Mouse (Mus musculus) CH12.LX (cell line): Measurements from ENCODE around the gene Ntrk3. TPM values are rescaled to one million over a fixed set of nuclear protein-coding genes. Genes with fewer than 3 reads are reported as not detected.

Experiments
- DNase-seq: peaks from one replicate; pipeline ENCODE4 v3.0.0-alpha.2; 2013; ENCODE audit errors: extremely low read depth
- H3K27ac ChIP-seq: 2 replicates; pipeline ENCODE4 v1.5.1; 2012; ENCODE audit warnings: low read depth, mild to moderate bottlenecking, control low read depth, moderate library complexity; ENCODE audit not compliant: insufficient read depth
- H3K27me3 ChIP-seq: replicated peaks from 2 replicates; pipeline ENCODE3; 2012; ENCODE audit warnings: inconsistent platforms
- H3K36me3 ChIP-seq, 2 experiments: replicated peaks in 1 of 2; 2 replicates each; pipeline versions ENCODE3 to v1.6.1; 2012; ENCODE audit warnings: inconsistent platforms in 1 of 2, low read length in 1 of 2, mild to moderate bottlenecking in 1 of 2, mixed read lengths in 1 of 2, moderate library complexity in 1 of 2; ENCODE audit not compliant: control insufficient read depth in 1 of 2, insufficient read depth in 1 of 2
- H3K4me1 ChIP-seq, 2 experiments: 2 replicates each; pipeline ENCODE4 v1.6.1; 2012; ENCODE audit warnings: inconsistent platforms in 1 of 2, moderate library complexity in 1 of 2; ENCODE audit not compliant: insufficient read depth in 2 of 2, control insufficient read depth in 1 of 2
- H3K4me2 ChIP-seq: 2 replicates; pipeline ENCODE4 v1.6.1; 2012; ENCODE audit warnings: low read depth, mild to moderate bottlenecking, control low read depth; ENCODE audit not compliant: poor library complexity, insufficient read depth, severe bottlenecking
- H3K4me3 ChIP-seq, 3 experiments: fragments of 150-350 bp in 1 of 3; sonication (generic) in 1 of 3; replicated peaks in 1 of 3; 2 replicates each; pipeline versions ENCODE3 to v1.5.1; 2011 to 2012; ENCODE audit warnings: low read depth in 2 of 3, low read length in 2 of 3, mild to moderate bottlenecking in 2 of 3, moderate library complexity in 2 of 3, control low read depth in 1 of 3, improper control_type of control experiment in 1 of 3, inconsistent platforms in 1 of 3, mixed read lengths in 1 of 3; ENCODE audit not compliant: poor library complexity in 1 of 3
- H3K79me2 ChIP-seq: replicated peaks from 2 replicates; pipeline ENCODE4 v1.6.1; 2012; ENCODE audit warnings: mild to moderate bottlenecking, moderate library complexity; ENCODE audit not compliant: control insufficient read depth, poor library complexity, insufficient read depth, severe bottlenecking; ENCODE audit errors: extremely low read depth
- H3K9ac ChIP-seq: 2 replicates; pipeline ENCODE4 v1.6.1; 2012; ENCODE audit warnings: low read depth, mild to moderate bottlenecking, control low read depth, moderate library complexity; ENCODE audit not compliant: insufficient read depth
- H3K9me3 ChIP-seq: replicated peaks from 2 replicates; pipeline ENCODE3; 2012; ENCODE audit warnings: low read length, inconsistent platforms, mixed read lengths
- BHLHE40 ChIP-seq: IDR thresholded peaks from 2 replicates; pipeline ENCODE4 v1.6.1; 2011; ENCODE audit warnings: mild to moderate bottlenecking, low read depth, low read length, improper control_type of control experiment
- CHD2 ChIP-seq: IDR thresholded peaks from 2 replicates; pipeline ENCODE4 v1.6.1; 2011; ENCODE audit warnings: low read length, improper control_type of control experiment
- ELF1 ChIP-seq: IDR thresholded peaks from 2 replicates; pipeline ENCODE4 v1.6.1; 2014; ENCODE audit warnings: low read depth, mild to moderate bottlenecking, inconsistent platforms, low read length, improper control_type of control experiment
- EP300 ChIP-seq: IDR thresholded peaks from 2 replicates; pipeline ENCODE4 v1.6.1; 2011; ENCODE audit warnings: low read length, improper control_type of control experiment
- ETS1 ChIP-seq: conservative IDR thresholded peaks from 2 replicates; pipeline ENCODE4 v1.6.1; 2012; ENCODE audit warnings: low read depth, mild to moderate bottlenecking, inconsistent platforms, low read length, improper control_type of control experiment, moderate library complexity
- KAT2A ChIP-seq: IDR thresholded peaks from 2 replicates; pipeline ENCODE4 v1.6.1; 2012; ENCODE audit warnings: low read length, improper control_type of control experiment, inconsistent platforms; ENCODE audit not compliant: insufficient replicate concordance
- MAFK ChIP-seq: IDR thresholded peaks from 2 replicates; pipeline ENCODE4 v1.6.1; 2011; ENCODE audit warnings: low read length, improper control_type of control experiment; ENCODE audit not compliant: insufficient replicate concordance
- MAX ChIP-seq: IDR thresholded peaks from 2 replicates; pipeline ENCODE4 v1.6.1; 2011; ENCODE audit warnings: low read length, improper control_type of control experiment
- POLR2A ChIP-seq: IDR thresholded peaks from 2 replicates; pipeline ENCODE4 v1.6.1; 2011; ENCODE audit warnings: low read depth, mild to moderate bottlenecking, improper control_type of control experiment, low read length
- POLR2AphosphoS2 ChIP-seq: IDR thresholded peaks from 2 replicates; pipeline ENCODE4 v1.6.1; 2011; ENCODE audit warnings: low read depth, low read length, improper control_type of control experiment
- RAD21 ChIP-seq: IDR thresholded peaks from 2 replicates; pipeline ENCODE4 v1.6.1; 2011; ENCODE audit warnings: low read depth, mild to moderate bottlenecking, low read length, improper control_type of control experiment, moderate library complexity
- SIN3A ChIP-seq: IDR thresholded peaks from 2 replicates; pipeline ENCODE4 v1.6.1; 2012; ENCODE audit warnings: low read length, improper control_type of control experiment, inconsistent platforms
- SMC3 ChIP-seq: IDR thresholded peaks from 2 replicates; pipeline ENCODE4 v1.6.1; 2011; ENCODE audit warnings: low read depth, low read length, improper control_type of control experiment
- TBP ChIP-seq: conservative IDR thresholded peaks from 2 replicates; pipeline ENCODE4 v1.6.1; 2011; ENCODE audit warnings: low read depth, low read length, improper control_type of control experiment
- UBTF ChIP-seq: IDR thresholded peaks from 2 replicates; pipeline ENCODE4 v1.6.1; 2012; ENCODE audit warnings: low read depth, mild to moderate bottlenecking, inconsistent platforms, low read length, improper control_type of control experiment, moderate library complexity
- USF2 ChIP-seq: conservative IDR thresholded peaks from 2 replicates; pipeline ENCODE4 v1.6.1; 2011; ENCODE audit warnings: low read depth, low read length, improper control_type of control experiment
- ZMIZ1 ChIP-seq: IDR thresholded peaks from 2 replicates; pipeline ENCODE4 v1.6.1; 2012; ENCODE audit warnings: low read depth, mild to moderate bottlenecking, inconsistent platforms, low read length, improper control_type of control experiment
- ZNF384 ChIP-seq: IDR thresholded peaks from 2 replicates; pipeline ENCODE4 v1.6.1; 2012; ENCODE audit warnings: low read depth, low read length, improper control_type of control experiment, inconsistent platforms
- dilution Hi-C: fragments of 300-500 bp; cut with MboI; formaldehyde crosslinking; loops from 2 replicates; pipeline ENCODE4 v1.14.3; 2020; ENCODE audit warnings: low sequenced_read_pairs; ENCODE audit not compliant: extremely low pct_unique_long_range_greater_than_20kb, extremely low pct_ligation_motif_present
- in situ Hi-C: fragments of 300-500 bp; cut with MboI; formaldehyde crosslinking; loops from 3 replicates; pipeline ENCODE4 v1.14.3; 2019; ENCODE audit warnings: low sequenced_read_pairs, low pct_ligation_motif_present, low pct_unique_long_range_greater_than_20kb, mixed read lengths
- polyA plus RNA-seq: library from polyadenylated mRNA; unstranded; fragments of >175 nt; gene quantifications from 2 replicates; pipeline ENCODE4 v1.2.1, GENCODE M21; 2012; ENCODE audit warnings: low read depth; ENCODE audit not compliant: insufficient read length
- total RNA-seq, 2 experiments: library from RNA; depleted of rRNA; stranded (reverse); fragments of 300-350 nt in 1 of 2; fragments of >200 nt in 1 of 2; gene quantifications; 2 replicates each; pipeline ENCODE4 v1.2.3; 2012 to 2014

Ntrk3 gene
- total and polyA plus RNA-seq, 3 experiments: 0.21 TPM; not detected in 2

DNA sequence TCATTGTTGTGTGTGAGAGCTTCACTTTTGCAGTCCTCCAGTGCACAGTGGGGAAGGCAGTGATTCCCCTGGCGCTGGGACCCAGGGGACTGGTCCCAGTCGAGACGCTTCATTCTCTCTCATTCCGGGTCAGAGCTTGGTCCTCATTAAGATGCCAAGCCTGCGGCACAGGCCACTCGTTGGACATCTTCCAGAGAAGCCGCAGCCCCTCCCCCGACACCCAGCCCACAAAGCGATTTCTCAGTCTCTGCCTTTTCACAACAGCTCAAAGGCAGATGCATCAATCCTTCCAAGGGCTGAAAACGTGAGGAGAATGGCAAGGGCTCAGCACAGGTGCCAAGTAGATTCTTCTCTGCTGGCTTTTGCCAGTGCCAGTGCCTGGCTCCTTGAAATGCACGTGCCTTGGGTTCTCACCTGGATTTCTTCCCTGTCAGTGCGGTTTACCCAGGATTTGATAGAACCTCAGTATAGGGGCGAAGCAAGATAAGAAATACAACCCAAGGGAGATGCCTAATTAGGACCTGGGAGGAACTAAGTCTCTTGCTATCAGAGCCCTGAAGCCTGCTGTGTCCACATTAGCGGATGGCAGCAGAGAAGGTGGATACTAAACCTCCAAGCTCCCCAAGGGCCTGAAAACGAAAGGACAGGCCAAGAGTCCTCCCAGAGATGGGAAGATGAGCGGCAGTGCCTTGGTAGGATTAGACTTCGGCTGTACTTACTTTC lies 546.7 kb downstream of the Ntrk3 start:
- in situ Hi-C loops (no loop called here), dilution Hi-C loops (no loop called here)
- H3K9ac ChIP-seq: no peak overlapping the region
- TF ChIP-seq RAD21 (no peak), SIN3A (no peak), USF2 (no peak), ELF1 (no peak), POLR2AphosphoS2 (no peak), SMC3 (no peak), ZNF384 (no peak), UBTF (no peak), EP300 (no peak), ETS1 (no peak), CHD2 (no peak), POLR2A (no peak)
- H3K9me3 ChIP-seq: peaks cover 75% of the 10 kb centered on the region
- H3K27me3 ChIP-seq: no peaks in the 10 kb centered on the region
- H3K27ac ChIP-seq: no peak overlapping the region
- H3K4me2 ChIP-seq: no peak overlapping the region
- H3K79me2 ChIP-seq: no peaks in the 10 kb centered on the region
- H3K4me1 ChIP-seq: no peaks in the 10 kb centered on the region
- H3K4me3 ChIP-seq: no peak overlapping the region
- DNase-seq: no peak
- H3K36me3 ChIP-seq: no peaks in the 10 kb centered on the region

DNA sequence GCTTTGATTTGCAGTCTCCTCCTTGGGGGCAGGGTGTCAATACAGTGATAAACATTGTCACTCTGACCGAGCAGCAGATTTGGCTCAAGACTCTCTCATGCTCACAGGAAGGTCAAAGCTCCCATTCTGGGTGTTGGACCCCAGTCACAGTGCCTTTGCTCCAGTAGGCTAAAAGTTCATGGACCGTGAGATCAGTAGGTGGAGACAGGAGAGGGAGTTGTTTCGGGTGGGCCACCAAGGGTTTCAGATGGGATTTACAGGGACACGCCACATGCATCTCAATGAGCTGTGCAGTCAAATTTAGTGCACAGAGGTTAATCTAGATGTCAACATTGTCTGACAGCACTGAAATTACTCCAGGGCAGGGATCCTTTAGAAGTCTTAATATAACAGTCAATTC lies 552.2 kb downstream of the Ntrk3 start:
- TF ChIP-seq TBP (no peak), SIN3A (no peak)
- in situ Hi-C loops (no loop called here), dilution Hi-C loops (no loop called here)
- Histone ChIP-seq H3K79me2 (no peaks in the 10 kb centered on the region), H3K9me3 (peaks cover 67% of the 10 kb centered on the region), H3K4me3 (no peak overlapping the region), H3K27me3 (no peaks in the 10 kb centered on the region), H3K4me1 (no peaks in the 10 kb centered on the region), H3K9ac (no peak overlapping the region), H3K27ac (no peak overlapping the region), H3K36me3 (no peaks in the 10 kb centered on the region), H3K4me2 (no peak overlapping the region)
- no peak for DNase-seq

DNA sequence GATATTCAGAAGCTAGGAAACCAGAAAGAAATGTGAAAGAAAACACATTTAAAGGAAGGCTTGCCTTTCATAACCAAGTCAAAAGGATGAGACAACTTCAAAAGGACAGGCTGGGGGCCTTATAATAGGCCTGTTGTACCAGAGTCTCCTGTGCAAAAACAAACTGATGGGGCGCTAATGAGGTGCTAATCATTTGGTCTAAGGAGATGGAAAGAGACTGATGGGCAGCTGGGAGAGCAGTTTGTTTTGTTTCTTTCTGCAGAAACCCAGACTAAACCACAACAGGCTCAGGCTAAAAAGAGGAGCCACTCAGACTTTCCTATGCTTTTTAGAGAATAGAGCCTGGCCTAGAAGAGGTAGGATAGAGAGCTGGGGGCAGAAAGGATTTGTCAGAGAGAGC lies 554.4 kb downstream of the Ntrk3 start:
- dilution Hi-C loops (no loop called here), in situ Hi-C loops (no loop called here)
- H3K9ac ChIP-seq: no peak overlapping the region
- no peaks in the 10 kb centered on the region for H3K79me2 ChIP-seq
- no peaks in the 10 kb centered on the region for H3K27me3 ChIP-seq
- H3K36me3 ChIP-seq: no peaks in the 10 kb centered on the region
- H3K27ac ChIP-seq: no peak overlapping the region
- TF ChIP-seq CHD2: no peak
- TF ChIP-seq MAFK: no peak
- TF ChIP-seq UBTF: no peak
- no peak for TF ChIP-seq EP300
- no peak for TF ChIP-seq BHLHE40
- no peak for TF ChIP-seq SIN3A
- no peak for TF ChIP-seq KAT2A
- no peak for TF ChIP-seq RAD21
- TF ChIP-seq ETS1: no peak
- no peak for TF ChIP-seq ZMIZ1
- no peak for TF ChIP-seq MAX
- no peaks in the 10 kb centered on the region for H3K4me1 ChIP-seq
- DNase-seq: no peak
- H3K9me3 ChIP-seq: peaks cover 56% of the 10 kb centered on the region
- no peak overlapping the region for H3K4me3 ChIP-seq
- no peak overlapping the region for H3K4me2 ChIP-seq
